Mouse (Mus musculus) MEL (cell line): ENCODE measurements around the gene Olfr598. TPM values are rescaled to one million over a fixed set of nuclear protein-coding genes. Genes with fewer than 3 reads are reported as not detected.
"Not testable (repeated sequence)": the region's sequence is repeated elsewhere in the genome, so short reads cannot be mapped to it uniquely, and the experiment has no call there.

Experiments used
- DNase-seq: peaks from one replicate; pipeline ENCODE4 v3.0.0; 2011; ENCODE audit warnings: low read depth, low spot score
- H3K27ac ChIP-seq: 2 replicates; pipeline ENCODE4 v1.5.1; 2012; ENCODE audit warnings: low read depth, mild to moderate bottlenecking, control low read depth, low read length, moderate library complexity; ENCODE audit not compliant: control insufficient read depth
- H3K27me3 ChIP-seq, 2 experiments: fragments of 150-350 bp in 1 of 2; sonication (generic) in 1 of 2; 2 replicates each; pipeline ENCODE4 v1.6.1; 2012; ENCODE audit warnings: low read length in 2 of 2, mild to moderate bottlenecking in 2 of 2, improper control_type of control experiment in 1 of 2, moderate library complexity in 1 of 2; ENCODE audit not compliant: insufficient read depth in 2 of 2, control insufficient read depth in 1 of 2
- H3K36me3 ChIP-seq, 2 experiments: 2 replicates each; pipeline ENCODE4 v1.6.1; 2012 to 2014; ENCODE audit warnings: low read length in 2 of 2, improper control_type of control experiment in 1 of 2, inconsistent platforms in 1 of 2, mild to moderate bottlenecking in 1 of 2; ENCODE audit not compliant: insufficient read depth in 2 of 2, control insufficient read depth in 1 of 2
- H3K4me1 ChIP-seq, 2 experiments: fragments of 150-350 bp in 1 of 2; sonication (generic) in 1 of 2; 2 replicates each; pipeline ENCODE4 v1.6.1; 2012; ENCODE audit warnings: low read length in 2 of 2, improper control_type of control experiment in 1 of 2, mild to moderate bottlenecking in 1 of 2; ENCODE audit not compliant: insufficient read depth in 2 of 2, control insufficient read depth in 1 of 2
- H3K4me3 ChIP-seq, 2 experiments: fragments of 150-350 bp in 1 of 2; sonication (generic) in 1 of 2; 2 replicates each; pipeline ENCODE4 v1.5.1; 2012; ENCODE audit warnings: low read depth in 2 of 2, low read length in 2 of 2, mild to moderate bottlenecking in 2 of 2, moderate library complexity in 2 of 2, control low read depth in 1 of 2, improper control_type of control experiment in 1 of 2; ENCODE audit not compliant: control insufficient read depth in 1 of 2, insufficient read depth in 1 of 2
- H3K79me2 ChIP-seq: 2 replicates; pipeline ENCODE4 v1.6.1; 2012; ENCODE audit warnings: mild to moderate bottlenecking, low read length, moderate library complexity; ENCODE audit not compliant: control insufficient read depth, poor library complexity, insufficient read depth
- H3K9ac ChIP-seq: 2 replicates; pipeline ENCODE4 v1.6.1; 2012; ENCODE audit warnings: low read depth, mild to moderate bottlenecking, control low read depth, low read length, moderate library complexity; ENCODE audit not compliant: control insufficient read depth, poor library complexity, severe bottlenecking
- H3K9me3 ChIP-seq: fragments of 150-350 bp; sonication (generic); replicated peaks from 2 replicates; pipeline ENCODE4 v1.6.1; 2012; ENCODE audit warnings: mild to moderate bottlenecking, low read length, improper control_type of control experiment, moderate library complexity; ENCODE audit not compliant: insufficient read depth
- CHD2 ChIP-seq: IDR thresholded peaks from 2 replicates; pipeline ENCODE4 v1.6.1; 2011; ENCODE audit warnings: low read length, improper control_type of control experiment
- CTCF ChIP-seq, 3 experiments: IDR thresholded peaks in 2 of 3; conservative IDR thresholded peaks in 1 of 3; 2 replicates each; pipeline ENCODE4 v1.5.1; 2011 to 2012; ENCODE audit warnings: low read length in 3 of 3, low read depth in 2 of 3, mild to moderate bottlenecking in 2 of 3, improper control_type of control experiment in 1 of 3, inconsistent platforms in 1 of 3, mixed read lengths in 1 of 3, moderate library complexity in 1 of 3; ENCODE audit not compliant: control insufficient read depth in 1 of 3, insufficient read depth in 1 of 3, poor library complexity in 1 of 3, severe bottlenecking in 1 of 3
- E2F4 ChIP-seq: IDR thresholded peaks from 2 replicates; pipeline ENCODE4 v1.6.1; 2011; ENCODE audit warnings: low read depth, low read length, improper control_type of control experiment, borderline replicate concordance
- EP300 ChIP-seq, 2 experiments: IDR thresholded peaks; 2 replicates each; pipeline ENCODE4 v1.6.1; 2011; ENCODE audit warnings: improper control_type of control experiment in 2 of 2, low read length in 2 of 2, low read depth in 1 of 2, mild to moderate bottlenecking in 1 of 2
- ETS1 ChIP-seq: IDR thresholded peaks from 2 replicates; pipeline ENCODE4 v1.6.1; 2012; ENCODE audit warnings: low read depth, mild to moderate bottlenecking, inconsistent platforms, low read length, improper control_type of control experiment, moderate library complexity
- GABPA ChIP-seq: IDR thresholded peaks from 2 replicates; pipeline ENCODE4 v1.6.1; 2012; ENCODE audit warnings: low read depth, mild to moderate bottlenecking, inconsistent platforms, low read length, improper control_type of control experiment, moderate library complexity
- GATA1 ChIP-seq: IDR thresholded peaks from 2 replicates; pipeline ENCODE4 v1.6.1; 2011; ENCODE audit warnings: low read depth, low read length, improper control_type of control experiment
- HCFC1 ChIP-seq: IDR thresholded peaks from 2 replicates; pipeline ENCODE4 v1.6.1; 2012; ENCODE audit warnings: low read depth, mild to moderate bottlenecking, inconsistent platforms, low read length, improper control_type of control experiment, moderate library complexity
- JUND ChIP-seq: IDR thresholded peaks from 2 replicates; pipeline ENCODE4 v1.6.1; 2011; ENCODE audit warnings: low read depth, mild to moderate bottlenecking, improper control_type of control experiment, low read length
- KAT2A ChIP-seq: conservative IDR thresholded peaks from 2 replicates; pipeline ENCODE4 v1.6.1; 2012; ENCODE audit warnings: low read depth, low read length, improper control_type of control experiment, inconsistent platforms
- MAX ChIP-seq: IDR thresholded peaks from 2 replicates; pipeline ENCODE4 v1.6.1; 2011; ENCODE audit warnings: low read length, improper control_type of control experiment
- MAZ ChIP-seq: IDR thresholded peaks from 2 replicates; pipeline ENCODE4 v1.6.1; 2012; ENCODE audit warnings: low read depth, mild to moderate bottlenecking, inconsistent platforms, low read length, improper control_type of control experiment
- NELFE ChIP-seq: IDR thresholded peaks from 2 replicates; pipeline ENCODE4 v1.6.1; 2011; ENCODE audit warnings: low read depth, low read length, improper control_type of control experiment
- POLR2A ChIP-seq, 2 experiments: IDR thresholded peaks; 2 replicates each; pipeline ENCODE4 v1.6.1; 2011 to 2012; ENCODE audit warnings: low read length in 2 of 2, mild to moderate bottlenecking in 2 of 2, control low read depth in 1 of 2, improper control_type of control experiment in 1 of 2, low read depth in 1 of 2, moderate library complexity in 1 of 2; ENCODE audit not compliant: control insufficient read depth in 1 of 2, insufficient read depth in 1 of 2, poor library complexity in 1 of 2
- POLR2AphosphoS2 ChIP-seq: IDR thresholded peaks from 2 replicates; pipeline ENCODE4 v1.6.1; 2011; ENCODE audit warnings: low read length, improper control_type of control experiment
- POLR2AphosphoS5 ChIP-seq: IDR thresholded peaks from 2 replicates; pipeline ENCODE4 v1.6.1; 2012; ENCODE audit warnings: low read depth, borderline replicate concordance, mild to moderate bottlenecking, inconsistent platforms, low read length, moderate library complexity, mixed read lengths
- SIN3A ChIP-seq: IDR thresholded peaks from 2 replicates; pipeline ENCODE4 v1.6.1; 2012; ENCODE audit warnings: low read length, improper control_type of control experiment, inconsistent platforms
- SMC3 ChIP-seq: IDR thresholded peaks from 2 replicates; pipeline ENCODE4 v1.6.1; 2011; ENCODE audit warnings: low read depth, low read length, improper control_type of control experiment
- TBP ChIP-seq: IDR thresholded peaks from 2 replicates; pipeline ENCODE4 v1.8.0; 2011; ENCODE audit warnings: low read depth, low read length, improper control_type of control experiment
- ZKSCAN1 ChIP-seq: IDR thresholded peaks from 2 replicates; pipeline ENCODE4 v1.6.1; 2012; ENCODE audit warnings: low read depth, mild to moderate bottlenecking, inconsistent platforms, low read length, improper control_type of control experiment, moderate library complexity
- polyA plus RNA-seq, 2 experiments: library from polyadenylated mRNA; stranded (reverse) in 1 of 2; unstranded in 1 of 2; fragments of >175 nt in 1 of 2; fragments of >200 nt in 1 of 2; gene quantifications; 2 replicates each; pipeline versions ENCODE4 v1.2.1 to v1.2.4; 2012; ENCODE audit warnings: low replicate concordance in 2 of 2, low read depth in 1 of 2; ENCODE audit not compliant: insufficient read length in 2 of 2, insufficient read depth in 1 of 2, missing spikeins in 1 of 2
- total RNA-seq: library from RNA; depleted of rRNA; stranded (reverse); fragments of 300-350 nt; gene quantifications from 2 replicates; pipeline ENCODE4 v1.2.3, GENCODE M21; 2012; rRNA removed

Gene Olfr598
- total RNA-seq (not detected in 2 replicates), polyA plus RNA-seq (not detected)

- no peak within 1 kb of the TSS for H3K9ac ChIP-seq
- DNase-seq, result no peak
- no peak within 1 kb of the TSS for H3K27ac ChIP-seq
- no peaks in the 10 kb centered on the region for H3K79me2 ChIP-seq
- no peaks in the 10 kb centered on the region for H3K9me3 ChIP-seq
- no peaks in the 10 kb centered on the region for H3K27me3 ChIP-seq
- H3K4me3 ChIP-seq, result no peak within 1 kb of the TSS
- no peak for TF ChIP-seq JUND
- no peak for TF ChIP-seq MAX
- TF ChIP-seq MAZ, result no peak
- no peak for TF ChIP-seq SMC3
- no peak for TF ChIP-seq POLR2AphosphoS2
- no peak for TF ChIP-seq NELFE
- no peak for TF ChIP-seq KAT2A
- H3K4me1 ChIP-seq, result no peaks in the 10 kb centered on the region
- H3K36me3 ChIP-seq, result no peaks in the 10 kb centered on the region
Measured at GRCm38 (mm10) chr7:103323268-103323667, at the start of gene Olfr598. TSS of gene Olfr598 (plus strand) at chr7:103323568.

GRCm38 (mm10) chr7:103305348-103305747 lies 18.0 kb upstream of the Olfr598 start, which contains the start of gene Olfr596:
TSS of gene Olfr596 (plus strand) at chr7:103305648.
- H3K9me3 ChIP-seq, H3K79me2 ChIP-seq, H3K9ac ChIP-seq, H3K4me1 ChIP-seq, DNase-seq, H3K36me3 ChIP-seq, H3K4me3 ChIP-seq, H3K27ac ChIP-seq, H3K27me3 ChIP-seq: not testable (repeated sequence)

- H3K4me3 ChIP-seq, H3K9ac ChIP-seq, H3K9me3 ChIP-seq, H3K4me1 ChIP-seq, H3K27ac ChIP-seq, H3K79me2 ChIP-seq, H3K36me3 ChIP-seq, DNase-seq, H3K27me3 ChIP-seq: not testable (repeated sequence)
Measured at GRCm38 (mm10) chr7:103316015-103316414, 7.4 kb upstream of the Olfr598 start, which contains the start of gene Olfr597. TSS of gene Olfr597 (plus strand) at chr7:103316315.

- no peak for TF ChIP-seq KAT2A
- no peak for TF ChIP-seq EP300 (IDR thresholded peaks at IDR 0.05; ENCODE audit: low read depth in 1 of 2, low read length in 2 of 2)
- TF ChIP-seq MAZ, result no peak
- TF ChIP-seq ZKSCAN1, result no peak
- no peak for TF ChIP-seq E2F4
- TF ChIP-seq CTCF (IDR thresholded peaks at IDR 0.05 in 2 of 3, conservative IDR thresholded peaks at IDR 0.05 in 1 of 3; ENCODE audit: control insufficient read depth in 1 of 3, insufficient read depth in 1 of 3, low read depth in 2 of 3, low read length in 3 of 3, poor library complexity in 1 of 3, severe bottlenecking in 1 of 3), result no peak
- no peak for TF ChIP-seq GABPA
- TF ChIP-seq SIN3A, result no peak
- no peak for TF ChIP-seq GATA1
- no peak for TF ChIP-seq HCFC1
- no peak for TF ChIP-seq TBP
- no peak for TF ChIP-seq ETS1
- no peak for TF ChIP-seq POLR2A (IDR thresholded peaks at IDR 0.05; ENCODE audit: control insufficient read depth in 1 of 2, insufficient read depth in 1 of 2, low read depth in 1 of 2, low read length in 2 of 2, poor library complexity in 1 of 2)
- no peak for TF ChIP-seq CHD2
- TF ChIP-seq POLR2AphosphoS5, result no peak
- no peak for TF ChIP-seq NELFE
- no peak for TF ChIP-seq SMC3
- Histone ChIP-seq H3K4me3 (no peak within 1 kb of the TSS), H3K9me3 (no peaks in the 10 kb centered on the region), H3K9ac (no peak within 1 kb of the TSS), H3K79me2 (no peaks in the 10 kb centered on the region), H3K27ac (no peak within 1 kb of the TSS), H3K36me3 (no peaks in the 10 kb centered on the region), H3K27me3 (no peaks in the 10 kb centered on the region), H3K4me1 (no peaks in the 10 kb centered on the region)
- no peak for DNase-seq
Measured at GRCm38 (mm10) chr7:103335617-103336016, 12.2 kb downstream of the Olfr598 start, which contains the start of gene Olfr599. TSS of gene Olfr599 (plus strand) at chr7:103335917.
